Mouse (Mus musculus) thymus, postnatal 25 days (tissue): ENCODE results near the gene Tbpl1.

Source experiments
- DNase-seq: peaks from one replicate; pipeline ENCODE4 v3.0.0; 2022

Tbpl1 gene

DNA sequence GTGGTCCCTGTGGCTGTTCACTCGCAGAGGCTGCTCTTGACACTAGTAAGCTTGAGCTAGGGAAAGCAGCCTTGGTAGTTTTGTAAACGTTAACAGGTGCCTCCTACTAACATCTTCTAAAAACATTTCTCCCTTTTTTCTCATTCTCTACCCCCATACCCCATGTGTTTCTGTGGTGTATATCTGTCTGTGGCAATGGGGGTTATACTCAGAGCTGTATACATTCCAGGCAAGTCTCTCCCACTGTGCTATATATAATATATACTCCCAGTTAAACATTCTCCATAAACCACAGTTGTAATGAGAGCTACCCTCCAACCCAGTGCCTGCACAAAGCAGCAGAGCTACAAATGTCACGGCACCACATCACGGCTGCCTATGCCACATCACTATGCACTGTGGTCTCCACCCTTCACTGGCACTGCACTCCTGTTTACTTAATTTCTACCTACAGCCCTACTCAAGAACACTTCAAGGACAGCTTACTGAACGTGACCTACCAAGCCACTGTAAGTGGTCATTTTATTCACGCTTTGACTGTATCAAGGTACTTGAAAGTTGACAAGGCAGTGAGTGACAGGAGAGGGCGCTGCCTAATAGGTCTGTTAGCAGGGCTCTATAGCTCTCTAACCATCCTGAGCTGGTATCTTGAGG lies 23.4 kb downstream of the Tbpl1 start:
- DNase-seq: no peak

DNA sequence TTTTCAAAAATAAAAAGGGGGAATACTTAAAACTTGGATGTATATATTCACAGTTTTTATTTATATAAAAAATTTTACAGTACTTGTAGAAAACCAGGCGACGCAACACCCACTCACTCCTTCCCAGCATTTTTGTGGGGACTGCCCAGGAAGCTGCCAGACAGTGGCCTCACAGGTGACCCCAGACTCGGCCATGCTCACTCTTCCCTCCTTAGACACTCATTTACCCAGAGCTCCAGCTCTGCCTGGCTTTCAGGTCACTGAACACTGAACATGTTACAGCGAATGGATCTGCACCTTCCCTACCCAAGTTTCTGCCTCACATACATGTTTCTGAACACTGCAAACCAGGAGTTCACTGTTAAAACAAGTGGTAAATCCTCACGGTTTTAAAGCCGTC lies 27.9 kb downstream of the Tbpl1 start:
- DNase-seq: no peak

DNA sequence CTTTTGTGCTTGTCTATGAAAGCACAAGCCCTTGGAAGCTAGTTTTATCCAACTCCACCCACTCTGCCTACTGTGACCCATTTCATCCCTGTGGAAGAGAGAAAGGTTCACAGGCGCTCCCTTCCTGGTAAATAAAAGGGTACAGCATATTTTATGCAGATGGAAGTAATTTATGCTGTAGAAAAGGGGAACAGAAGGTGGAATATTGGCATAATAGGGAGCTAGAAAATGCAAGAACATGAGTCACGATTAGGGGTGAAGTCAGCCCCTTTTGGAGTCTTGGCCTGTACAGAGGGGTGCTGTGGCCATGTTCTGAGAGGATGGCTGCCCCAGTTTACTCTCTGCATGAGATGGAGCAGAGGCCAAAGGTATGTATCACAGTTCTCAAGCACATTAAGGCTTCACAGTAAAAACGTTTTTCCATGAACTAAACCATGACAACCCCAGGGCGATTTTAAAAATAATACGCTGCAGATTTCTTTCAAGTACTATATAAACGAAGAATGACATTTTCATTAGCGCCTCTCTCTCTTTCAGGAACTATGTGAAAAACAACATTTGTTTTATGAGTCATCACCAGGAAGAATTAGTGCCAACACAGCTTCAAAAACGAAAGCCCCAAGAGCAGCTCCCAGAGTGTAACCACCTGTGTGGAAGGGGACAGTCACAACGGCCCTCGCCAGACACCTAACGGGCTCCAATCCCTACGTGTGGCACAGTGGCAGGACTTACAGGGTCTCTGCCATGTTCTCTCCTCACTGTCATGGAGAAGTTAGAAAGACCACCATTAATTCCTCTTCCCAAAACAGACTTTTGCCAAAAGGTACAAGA lies 30.0 kb downstream of the Tbpl1 start:
- no peak for DNase-seq

DNA sequence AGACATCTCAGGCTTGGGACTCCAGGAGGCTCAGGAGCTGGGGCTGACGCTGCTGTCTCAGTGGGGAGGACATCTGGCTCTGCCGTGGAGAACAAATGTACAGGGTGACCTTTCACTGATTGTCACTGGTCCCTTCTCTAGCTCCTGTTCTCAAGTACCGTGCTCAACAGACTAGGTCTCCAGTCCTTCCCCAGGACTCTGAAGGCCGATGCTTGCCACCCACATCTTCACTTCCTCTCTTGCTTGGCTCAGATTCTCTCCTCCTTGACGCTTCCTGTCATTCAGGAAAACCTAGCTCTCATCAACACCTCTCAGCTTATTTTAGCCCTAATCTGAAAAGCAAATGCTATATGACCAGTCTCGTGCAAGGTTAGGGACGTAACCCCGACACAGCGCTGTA lies 31.0 kb downstream of the Tbpl1 start:
- no peak for DNase-seq

DNA sequence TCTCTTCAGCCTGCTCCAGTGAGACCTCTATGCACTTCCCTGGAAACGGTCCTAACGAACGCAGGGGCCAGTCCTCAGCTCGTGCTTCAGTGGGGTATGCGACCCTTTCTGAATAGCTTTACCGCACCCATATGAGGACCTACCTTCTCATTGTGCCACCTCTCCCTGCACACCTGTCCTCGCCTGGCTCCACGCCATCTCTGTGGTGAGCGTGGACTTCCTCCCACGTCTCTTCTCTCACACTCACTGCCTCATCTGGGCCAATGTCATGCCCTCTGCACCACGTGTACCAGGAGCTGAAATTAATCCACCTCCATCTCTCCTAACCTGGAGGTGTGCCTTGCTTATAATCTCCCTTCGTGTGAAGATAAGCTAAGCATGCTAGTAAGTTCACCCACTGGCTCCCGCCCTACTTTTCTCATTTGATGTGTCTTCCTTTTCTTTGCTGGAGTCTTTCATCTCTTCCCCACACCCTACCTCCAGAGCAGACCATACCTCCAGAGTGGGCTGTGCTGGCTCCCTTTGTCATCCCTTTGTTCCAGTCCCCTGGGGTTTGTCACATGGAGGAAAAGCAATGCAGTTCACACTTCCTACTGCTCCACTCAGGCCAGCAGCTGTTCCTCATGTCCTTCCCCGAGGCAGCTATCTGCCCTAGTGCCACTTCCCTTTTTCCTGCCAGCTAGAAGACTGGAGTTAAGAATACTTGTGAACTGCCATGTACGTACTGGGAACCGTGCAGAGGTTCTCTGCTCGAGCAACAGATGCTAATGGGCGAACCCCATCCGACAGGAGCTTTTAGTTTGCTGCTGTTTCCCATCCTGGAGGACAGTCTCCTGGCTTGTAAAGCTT lies 32.0 kb downstream of the Tbpl1 start:
- DNase-seq: no peak

DNA sequence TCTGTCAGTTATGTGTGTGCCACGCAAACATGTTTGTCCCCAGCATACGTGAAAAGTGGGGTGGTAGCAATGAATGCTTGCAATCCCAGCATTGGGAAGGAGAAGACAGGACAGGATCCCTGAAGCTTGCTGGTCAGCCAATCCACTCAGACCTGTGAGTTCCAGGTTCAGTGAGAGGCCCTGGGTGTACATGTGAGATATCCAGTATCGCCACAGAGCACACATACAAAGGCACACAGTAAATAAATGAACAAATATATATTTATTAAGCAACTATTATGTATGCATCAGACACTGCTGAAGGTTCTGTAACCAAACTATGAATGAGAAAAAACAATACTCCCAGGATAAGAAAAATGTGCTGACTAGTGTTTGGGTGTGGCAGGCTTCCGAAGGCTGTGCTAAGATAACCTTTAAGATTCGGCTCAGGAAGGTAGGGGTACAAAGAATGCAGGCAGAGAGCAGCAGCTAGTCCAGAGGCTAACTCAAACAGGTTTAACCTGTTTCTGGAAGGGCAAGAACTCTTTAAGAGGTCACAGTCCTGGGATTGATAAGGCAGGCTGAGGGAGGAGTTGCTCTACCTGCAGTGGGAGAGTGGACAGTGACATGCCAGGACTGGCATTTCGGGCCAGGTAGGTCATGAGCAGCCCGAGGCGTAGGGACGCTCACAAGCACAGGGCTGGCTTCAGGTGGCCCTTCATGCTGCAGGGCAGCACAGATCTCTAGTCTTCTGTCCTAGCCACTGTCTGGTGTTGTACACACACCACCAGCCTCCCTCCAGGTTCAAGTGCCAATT lies 33.4 kb downstream of the Tbpl1 start:
- DNase-seq: no peak

DNA sequence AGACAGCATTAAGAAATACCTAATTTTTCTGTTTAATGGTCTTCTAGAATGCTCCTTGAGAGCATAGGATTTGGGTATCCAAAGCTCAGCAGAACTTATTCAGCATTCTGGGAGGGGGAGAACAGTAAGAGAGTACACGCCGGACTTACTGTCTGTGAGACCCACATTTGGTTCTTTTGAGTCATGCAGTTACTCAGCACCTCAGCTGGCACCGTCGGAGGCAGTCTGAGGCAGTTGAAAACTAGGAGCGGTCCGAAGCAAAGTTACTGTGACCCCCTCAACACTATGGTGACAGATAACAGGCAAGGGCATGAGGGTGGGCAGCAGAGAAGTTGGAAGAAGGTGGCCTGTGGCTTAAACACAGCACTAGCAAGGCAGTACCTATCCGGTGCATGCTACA lies 34.9 kb downstream of the Tbpl1 start:
- DNase-seq: no peak

DNA sequence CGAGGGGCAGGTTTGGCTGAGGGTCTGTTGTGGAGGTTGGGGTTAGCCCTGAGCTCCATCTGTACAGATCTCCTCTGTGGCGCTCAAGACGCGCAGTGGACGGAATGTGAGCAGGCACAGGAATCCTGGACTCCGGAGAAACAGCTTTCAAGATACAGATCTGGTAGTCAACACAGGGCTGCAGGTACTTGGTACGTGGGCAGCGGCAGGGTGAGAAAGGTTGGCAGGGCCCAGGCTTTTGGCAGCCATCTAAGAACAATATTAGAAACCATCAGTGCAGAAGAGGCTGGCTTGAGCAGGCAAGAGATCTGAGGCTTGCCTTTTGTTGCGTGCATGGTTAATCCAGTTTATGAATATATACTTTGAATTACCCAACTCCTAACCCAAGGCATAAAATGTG lies 35.5 kb downstream of the Tbpl1 start:
- no peak for DNase-seq

DNA sequence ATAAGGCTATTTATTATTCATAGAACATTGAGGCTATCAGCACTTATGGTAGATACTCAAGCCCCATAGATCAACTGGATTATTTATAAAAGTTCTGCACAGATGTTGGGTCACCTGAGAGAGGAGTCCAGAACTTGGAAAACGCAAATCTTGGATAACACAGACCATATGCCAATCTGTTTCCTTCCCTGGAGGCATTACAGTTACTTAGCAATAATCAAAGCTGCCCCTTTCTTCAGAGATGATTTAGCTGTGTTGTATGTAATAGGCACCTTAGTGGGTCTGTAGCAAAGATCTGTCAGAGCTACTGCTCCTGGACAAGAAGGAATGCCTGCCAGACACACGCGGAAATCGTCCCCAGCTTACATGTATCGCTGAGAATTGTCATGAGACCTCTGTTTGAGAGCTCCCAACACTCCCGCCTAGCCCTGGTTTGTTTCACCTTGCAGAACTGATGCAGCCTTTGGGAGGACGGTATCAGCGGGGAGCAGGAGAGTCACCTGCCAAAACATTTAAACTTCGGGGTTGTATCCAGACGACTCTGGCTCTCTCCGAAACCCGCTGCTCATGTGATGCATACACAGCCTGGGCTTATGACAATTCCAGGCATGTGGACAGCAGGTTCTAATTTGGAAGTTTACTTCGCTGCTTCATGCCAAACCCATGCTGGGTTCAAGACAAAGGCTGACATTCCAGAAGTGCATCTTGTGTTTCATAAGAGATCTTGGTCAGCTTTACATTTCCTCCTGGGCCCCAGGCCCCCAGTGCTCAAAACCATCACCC lies 55.7 kb downstream of the Tbpl1 start:
- DNase-seq: no peak

DNA sequence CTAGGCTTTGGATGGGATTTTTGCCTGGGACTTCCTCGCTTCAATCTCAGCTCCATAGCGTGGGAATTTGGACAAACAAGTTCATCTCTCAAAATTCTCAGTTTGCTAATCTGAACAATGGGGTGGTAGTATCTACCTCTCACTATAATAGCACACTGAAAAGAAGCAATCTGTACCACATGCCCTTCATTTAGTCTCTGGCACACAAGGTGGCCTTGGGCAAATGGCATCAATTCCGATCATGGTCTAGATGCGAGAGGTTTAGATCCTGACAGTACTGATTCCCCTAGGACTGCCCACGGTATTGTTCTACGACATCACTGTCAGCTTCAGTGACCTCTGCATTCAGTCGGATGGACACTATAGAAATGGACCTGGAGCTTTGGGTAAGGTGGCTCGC lies 57.6 kb downstream of the Tbpl1 start:
- DNase-seq: no peak

DNA sequence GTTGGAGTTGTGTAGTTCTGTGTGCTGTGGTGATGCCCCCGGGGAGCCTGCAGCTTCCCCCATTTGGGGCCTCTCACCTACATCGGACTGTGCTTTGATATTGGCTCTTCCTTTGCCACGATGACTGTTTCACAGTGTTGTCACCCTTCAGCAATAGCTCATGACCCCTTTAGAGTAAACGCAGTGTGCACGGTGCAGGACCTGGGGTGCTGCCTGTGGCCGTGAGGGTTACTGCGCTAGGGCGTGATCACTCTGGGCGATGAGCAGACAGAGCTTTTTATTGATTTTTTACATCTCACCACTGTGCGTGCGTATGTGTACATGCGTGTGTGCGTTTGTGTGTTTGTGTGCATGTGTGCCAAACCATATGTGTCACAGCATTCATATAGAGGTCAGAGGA lies 63.2 kb downstream of the Tbpl1 start:
- DNase-seq: no peak

DNA sequence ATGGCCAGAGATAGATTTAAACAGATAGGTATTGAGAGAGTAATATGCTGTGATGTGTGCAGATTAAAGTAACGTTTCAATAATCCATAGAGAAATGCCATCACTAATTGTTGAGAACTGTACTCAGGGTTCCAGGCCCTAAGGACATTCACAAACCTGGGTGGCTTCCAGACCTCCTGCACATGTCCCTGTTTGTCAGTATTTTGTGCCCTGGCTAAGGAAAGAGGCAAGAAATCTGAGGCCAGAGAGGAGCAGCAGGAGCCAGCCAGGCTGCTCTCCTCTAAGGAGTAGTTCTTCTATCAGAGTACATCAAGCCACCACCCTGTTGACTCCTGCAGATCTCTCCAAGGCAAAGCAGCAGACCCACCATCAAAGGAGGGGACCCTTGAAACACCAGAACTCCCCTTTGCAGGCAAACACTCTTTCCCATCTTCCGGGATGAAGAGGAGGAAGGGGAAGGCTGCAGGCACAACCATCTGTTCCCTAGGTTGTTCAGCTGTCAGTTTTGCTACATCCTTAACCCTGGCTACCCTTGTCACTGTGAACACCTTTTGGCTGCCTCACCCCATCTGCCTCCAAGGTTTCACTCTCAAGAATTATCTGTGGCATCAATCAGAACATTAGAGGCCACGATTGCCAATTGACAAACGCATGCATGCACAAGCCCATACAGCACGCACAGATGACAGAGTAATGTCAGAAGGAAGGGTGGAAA lies 71.3 kb downstream of the Tbpl1 start:
- DNase-seq: no peak

DNA sequence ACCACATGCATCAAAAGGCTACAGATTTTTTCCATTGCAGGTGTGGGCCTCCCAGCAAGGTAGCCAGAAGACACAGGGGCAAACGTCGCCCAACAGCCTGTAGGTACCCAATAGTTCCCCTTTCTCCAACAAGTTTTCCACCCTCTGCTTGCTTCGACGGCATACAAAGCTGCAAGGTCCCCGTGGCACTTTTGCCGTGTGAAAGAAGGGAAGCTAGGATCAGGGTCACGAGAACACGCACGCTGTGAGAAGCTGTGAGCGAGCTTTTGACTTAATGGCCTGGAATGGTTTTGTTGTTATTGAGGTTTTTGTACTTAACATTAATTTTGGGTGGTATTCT lies 72.4 kb downstream of the Tbpl1 start:
- no peak for DNase-seq

DNA sequence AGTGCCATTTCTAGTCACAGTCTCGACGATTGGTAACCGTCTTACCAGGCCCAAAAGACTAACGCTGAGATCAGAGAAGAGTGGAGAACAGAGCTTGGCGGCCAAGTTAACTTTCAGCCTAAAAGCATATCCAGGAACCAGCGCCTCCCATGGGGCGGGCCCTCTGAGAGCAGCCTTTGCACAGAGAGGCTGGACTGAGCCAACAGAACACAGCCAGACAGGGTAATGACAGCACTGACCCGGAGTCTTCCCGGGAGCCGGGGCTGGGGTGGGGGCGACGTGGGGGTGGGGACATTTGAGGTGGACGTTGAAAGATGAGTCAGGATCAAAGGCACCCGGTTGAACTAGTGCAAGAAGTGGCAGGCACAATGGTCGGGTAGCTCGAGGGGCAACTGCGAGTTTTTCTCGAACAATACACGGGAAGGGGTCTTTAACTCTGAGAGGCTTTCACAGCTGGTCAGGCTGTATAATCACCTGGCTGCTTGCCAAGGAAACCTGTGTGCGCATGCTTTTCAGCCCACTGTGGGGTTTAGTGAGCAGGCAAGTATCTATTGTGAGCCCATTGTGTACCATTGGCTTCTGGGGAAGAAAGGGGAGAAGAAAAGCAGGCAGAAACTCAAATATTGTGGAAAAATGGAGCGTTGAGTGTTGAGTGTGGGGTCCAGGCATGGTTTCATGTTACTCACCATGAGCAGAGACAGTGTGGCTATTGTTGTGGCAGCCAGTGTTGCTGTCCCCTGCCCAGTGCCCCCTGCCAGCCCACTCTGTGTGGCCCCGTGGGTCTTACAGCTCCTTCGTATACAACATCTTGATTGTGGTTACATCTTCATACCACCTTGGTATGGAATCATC lies 73.0 kb downstream of the Tbpl1 start:
- DNase-seq: no peak
